Mouse (Mus musculus): Measurements from ENCODE around the gene Gzmm.
A peak's percentile ranks its signal among the peaks of the same experiment; 100 is the strongest.

Gzmm gene

GRCm38 (mm10) chr10:79680606-79681495, 8.0 kb upstream of the Gzmm start:
- DNase-seq (ENCODE audit: low read depth in 1 of 2, low spot score in 2 of 2) = no peak

DNA sequence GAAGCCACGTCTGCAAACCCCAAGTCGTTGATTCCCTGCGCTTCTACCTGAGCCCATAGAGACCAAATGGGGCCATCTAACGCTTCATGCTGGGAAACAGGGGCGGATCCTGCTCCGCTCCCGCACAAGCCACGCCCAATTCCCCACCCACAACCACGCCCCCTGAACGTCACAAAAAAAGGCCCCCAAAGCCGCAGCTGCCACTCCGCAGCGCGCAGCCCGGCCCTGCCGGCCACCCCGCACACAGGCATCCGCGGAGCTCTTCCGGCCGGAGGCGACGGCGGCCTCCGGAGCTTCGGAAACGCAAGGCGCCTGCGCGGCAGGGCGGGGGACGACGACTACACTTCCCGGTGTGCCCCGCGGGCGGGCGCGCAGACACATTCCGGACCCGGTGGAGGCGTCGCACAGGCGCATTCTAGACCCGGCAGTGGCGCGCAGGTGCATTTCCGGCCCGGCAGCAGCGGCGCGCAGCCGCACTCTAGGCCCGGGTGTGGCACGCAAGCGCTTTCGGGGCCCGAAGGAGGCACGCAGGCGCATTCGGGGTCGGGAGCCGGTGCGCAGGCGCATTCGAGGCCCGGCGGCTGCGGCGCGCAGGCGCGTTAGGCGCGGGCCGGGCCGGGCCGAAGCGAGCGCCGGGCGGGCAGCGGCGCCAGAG, 7.1 kb upstream of the Gzmm start, which contains the start of gene Cdc34:
Gene Cdc34 (plus strand): TSS at position 605 of the 655 bp plus-strand sequence.
- peak; percentile 97 to 98 for DNase-seq (ENCODE audit: low read depth in 1 of 2, low spot score in 2 of 2)

DNA sequence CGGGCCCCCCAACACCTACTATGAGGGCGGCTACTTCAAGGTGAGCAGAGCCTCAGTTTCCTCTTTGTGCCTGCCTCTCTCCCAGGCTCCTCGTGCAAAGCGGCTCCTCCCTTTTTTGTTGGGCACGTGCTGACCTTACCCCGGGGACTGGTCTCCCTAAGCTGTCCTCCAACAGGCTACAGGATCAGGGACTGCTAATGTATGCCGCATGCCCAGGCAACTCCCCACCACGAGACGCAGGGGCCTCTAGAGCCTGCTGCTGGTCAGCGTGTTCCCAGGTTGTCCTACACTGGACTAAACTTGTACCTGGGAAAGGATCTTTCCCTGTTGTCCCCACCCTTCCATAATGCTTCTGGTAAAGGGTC, 6.3 kb upstream of the Gzmm start:
- DNase-seq (ENCODE audit: low read depth in 1 of 2, low spot score in 2 of 2) = no peak

DNA sequence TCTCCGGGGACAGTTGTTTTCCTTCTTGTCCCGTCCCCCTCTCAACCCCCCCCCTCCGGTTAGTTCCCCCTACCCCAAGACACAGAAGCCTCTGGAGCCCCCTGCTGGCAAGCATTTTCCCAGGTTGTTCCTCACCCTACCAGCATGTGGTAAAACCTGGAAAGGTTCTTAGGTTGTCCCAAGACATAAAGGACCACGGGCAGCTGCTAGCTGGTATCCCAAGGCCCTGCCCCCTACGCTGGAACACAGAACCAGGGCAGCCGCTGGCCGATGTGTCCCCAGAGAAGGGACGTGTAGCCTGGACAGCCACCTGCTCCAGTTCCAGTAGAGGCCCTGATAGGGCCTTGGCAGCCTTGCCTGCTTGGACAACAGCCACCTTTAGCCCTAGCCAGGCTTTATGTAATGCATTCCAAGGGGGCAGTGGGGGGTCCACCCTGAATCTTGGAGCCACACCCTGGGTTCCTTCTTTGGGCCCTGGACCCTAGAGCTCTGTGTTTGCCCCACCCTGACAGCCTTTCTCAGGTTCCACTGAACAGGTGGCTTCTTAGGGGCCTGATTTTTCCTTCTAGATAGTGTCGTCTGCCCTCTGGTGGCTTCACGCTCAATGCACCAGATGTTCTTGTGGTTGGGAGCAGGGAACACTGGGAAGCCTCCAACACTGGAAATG, 5.8 kb upstream of the Gzmm start:
- no peak for DNase-seq (ENCODE audit: low read depth in 1 of 2, low spot score in 2 of 2)

DNA sequence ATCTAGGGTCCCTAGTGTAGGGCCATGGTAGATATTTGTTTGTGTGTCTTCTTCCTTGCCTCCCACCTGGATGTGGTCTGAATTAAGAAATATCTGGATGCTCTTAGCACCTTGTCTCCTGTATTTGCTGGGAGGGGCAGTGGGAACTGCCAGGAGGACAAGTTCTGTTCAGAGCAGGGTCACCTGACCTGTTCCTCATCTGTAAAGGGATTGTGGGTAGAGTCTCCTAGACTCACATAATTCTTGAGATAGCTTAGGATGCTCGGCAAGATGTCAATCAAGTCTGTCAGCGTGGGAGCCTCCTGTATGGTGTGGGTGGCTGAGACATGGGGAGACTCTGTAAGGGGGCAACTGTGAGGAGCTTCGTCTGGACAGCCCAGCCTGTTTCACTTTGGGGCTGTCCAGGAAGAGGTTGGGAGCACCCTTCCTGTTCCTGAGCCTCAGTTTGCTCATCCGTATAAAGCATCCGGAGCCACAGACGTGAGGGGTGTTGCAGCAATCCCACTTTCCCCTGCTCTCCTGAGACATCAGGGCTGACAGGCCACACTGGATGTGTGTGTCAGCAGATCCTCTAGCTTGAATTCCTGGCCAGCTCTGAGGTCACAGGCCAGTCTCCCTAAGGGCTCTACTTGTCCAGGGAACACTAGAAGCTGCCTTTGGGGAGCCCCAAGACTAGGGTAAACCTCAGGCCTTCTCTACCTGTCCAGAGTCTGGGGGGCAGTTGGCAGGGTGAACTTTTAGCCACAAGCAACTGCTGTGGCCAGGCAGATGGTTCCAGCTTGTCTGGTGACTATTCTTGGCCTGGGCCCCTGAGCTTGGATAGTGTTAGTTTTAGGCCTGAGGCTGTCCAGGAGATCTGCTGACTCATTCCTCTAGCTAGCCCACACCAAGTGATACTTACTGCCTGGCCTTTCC, 4.8 kb upstream of the Gzmm start:
- no peak for DNase-seq (ENCODE audit: low read depth in 1 of 2, low spot score in 2 of 2)

GRCm38 (mm10) chr10:79684770-79685600, 3.8 kb upstream of the Gzmm start:
- no peak for DNase-seq (ENCODE audit: low read depth in 1 of 2, low spot score in 2 of 2)

GRCm38 (mm10) chr10:79686219-79686618, 2.6 kb upstream of the Gzmm start:
- DNase-seq (ENCODE audit: low read depth in 1 of 2, low spot score in 2 of 2) = no peak

DNA sequence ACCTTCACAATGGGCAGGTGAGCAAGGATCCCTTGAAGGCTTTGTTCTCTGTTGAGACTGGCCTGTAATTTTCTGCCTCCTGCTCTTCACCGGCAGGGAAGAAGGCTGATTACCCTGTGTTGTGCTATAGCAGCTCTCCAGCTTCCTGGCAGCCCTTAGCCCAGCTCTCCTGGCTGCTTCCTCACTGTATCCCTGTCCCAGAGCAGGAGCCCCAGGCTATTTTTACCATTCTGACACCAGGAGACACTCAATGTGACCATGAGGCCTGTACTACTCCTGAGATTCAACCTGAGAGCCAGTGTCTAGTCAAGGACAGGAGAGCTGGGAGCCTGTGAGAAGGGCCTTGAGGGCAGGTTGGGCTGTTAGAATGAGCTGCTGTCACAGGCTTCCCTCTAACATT, 2.1 kb upstream of the Gzmm start:
- no peak for DNase-seq (ENCODE audit: low read depth in 1 of 2, low spot score in 2 of 2)

DNA sequence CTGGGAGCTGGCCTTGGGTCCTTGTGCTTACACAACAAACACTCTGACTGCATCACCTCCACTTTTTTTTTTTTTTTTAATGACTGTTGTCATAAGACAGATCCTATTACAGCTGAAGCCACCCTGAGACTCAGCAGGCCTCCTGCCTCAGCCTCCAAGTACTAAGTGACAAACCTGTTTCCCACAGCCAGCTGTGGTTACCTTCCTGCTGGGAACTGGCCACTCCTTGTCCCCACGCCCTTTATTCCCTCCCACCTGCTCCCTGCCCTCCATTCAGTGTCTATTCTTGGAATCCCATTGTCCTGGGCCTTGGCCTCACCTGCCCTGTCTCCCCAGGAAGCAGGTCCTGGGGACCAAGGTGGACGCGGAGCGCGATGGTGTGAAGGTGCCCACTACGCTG, 1.3 kb upstream of the Gzmm start:
- DNase-seq (ENCODE audit: low read depth in 1 of 2, low spot score in 2 of 2) = no peak

- DNase-seq (ENCODE audit: low read depth in 1 of 2, low spot score in 2 of 2) = no peak
Measured at GRCm38 (mm10) chr10:79689178-79689577, 358 bp downstream of the Gzmm start.

DNA sequence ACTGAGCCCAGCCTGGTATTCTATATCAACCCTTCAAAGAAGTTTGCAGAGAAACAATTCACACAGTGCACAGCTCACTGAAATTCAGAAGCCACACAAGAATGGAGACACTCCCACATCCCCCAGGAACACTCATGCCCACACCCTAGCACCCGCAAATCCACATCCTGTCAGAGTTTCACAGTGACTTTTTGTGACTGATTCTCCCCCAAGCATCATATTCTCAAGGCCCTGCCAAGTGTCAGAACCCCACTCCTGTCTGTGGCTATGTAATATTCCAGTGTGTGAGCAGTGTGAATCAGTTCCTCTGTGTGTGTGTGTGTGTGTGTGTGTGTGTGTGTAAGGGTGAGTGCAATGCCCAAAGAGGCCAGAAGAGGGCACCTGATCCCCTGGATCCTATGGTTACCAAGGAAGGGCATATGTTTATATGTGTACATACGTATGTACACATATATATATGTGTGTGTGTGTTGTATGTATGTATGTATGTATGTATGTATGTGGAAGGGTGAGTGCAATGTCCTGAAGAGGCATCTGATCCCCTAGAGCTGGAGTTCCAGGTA, 3.2 kb downstream of the Gzmm start:
- DNase-seq (ENCODE audit: low read depth in 1 of 2, low spot score in 2 of 2) = no peak

GRCm38 (mm10) chr10:79693580-79694378, 5.0 kb downstream of the Gzmm start:
- no peak for DNase-seq (ENCODE audit: low read depth in 1 of 2, low spot score in 2 of 2)

- no peak for DNase-seq (ENCODE audit: low read depth in 1 of 2, low spot score in 2 of 2)
Measured at GRCm38 (mm10) chr10:79694379-79694655, 5.5 kb downstream of the Gzmm start.

DNA sequence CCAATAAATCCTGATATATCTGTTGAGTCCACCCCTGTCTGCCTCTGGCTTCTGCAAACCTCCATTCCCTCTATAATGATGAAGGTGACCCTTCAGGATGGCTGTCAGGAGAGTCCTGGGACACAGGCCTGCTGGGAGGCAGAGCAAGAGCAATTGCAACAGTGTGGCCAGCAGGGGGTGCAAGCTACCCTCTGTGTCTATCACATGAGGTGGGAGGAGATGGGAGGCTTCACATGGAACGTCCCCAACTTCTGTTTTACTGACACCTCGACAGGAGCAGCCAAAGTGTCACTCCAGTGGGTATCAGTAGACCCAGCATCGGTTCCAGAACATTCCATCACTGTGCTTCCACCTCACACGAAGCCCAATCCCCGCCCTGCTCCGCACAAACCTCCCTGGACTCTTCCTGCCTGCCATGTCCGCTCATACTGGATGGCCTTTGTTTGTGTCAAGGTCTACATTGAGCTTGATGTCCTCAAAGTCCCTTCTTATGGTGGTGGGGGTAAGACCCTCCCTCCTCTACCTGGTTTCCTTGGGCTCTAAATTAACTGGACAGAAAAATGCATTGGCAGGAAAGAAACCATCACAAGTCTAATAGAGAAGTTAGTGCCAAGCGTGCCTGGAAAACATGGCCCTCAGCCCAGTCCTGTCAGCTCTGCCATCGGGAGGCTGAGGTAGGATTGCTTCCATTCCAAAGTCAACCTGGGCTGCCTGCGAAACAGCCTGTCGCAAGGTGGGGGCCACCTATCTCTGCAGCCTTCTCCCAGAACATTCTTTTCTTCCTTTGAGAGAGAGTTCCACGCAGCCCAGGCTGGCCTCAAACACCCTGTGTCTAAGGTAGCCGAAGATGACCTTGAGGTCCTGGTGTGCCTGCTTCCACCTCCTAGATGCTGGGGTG, 6.7 kb downstream of the Gzmm start:
- DNase-seq (ENCODE audit: low read depth in 1 of 2, low spot score in 2 of 2) = peak in 1 of 2 experiments; percentile 60

- no peak for DNase-seq (ENCODE audit: low read depth in 1 of 2, low spot score in 2 of 2)
Measured at GRCm38 (mm10) chr10:79696129-79696651, 7.4 kb downstream of the Gzmm start.

DNA sequence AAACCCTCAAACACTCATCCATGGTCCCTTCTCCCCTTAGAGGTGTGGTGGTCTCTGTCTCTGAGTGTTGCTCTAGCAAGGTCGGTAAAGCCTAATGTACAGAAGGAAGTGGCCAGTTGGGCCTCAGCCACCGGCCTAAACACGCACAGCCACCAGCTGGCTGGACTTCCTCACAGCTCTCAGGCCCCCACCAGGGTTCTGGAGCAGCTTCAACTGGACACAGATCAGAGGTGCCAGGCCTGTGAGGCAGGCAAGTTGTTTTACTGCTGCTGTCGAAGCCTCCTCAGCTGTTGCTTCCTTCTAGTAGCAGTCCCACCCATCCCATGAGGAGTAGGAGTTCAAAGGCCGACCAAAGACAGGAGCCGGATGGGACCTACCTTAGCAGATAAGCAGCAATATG, 9.1 kb downstream of the Gzmm start:
- no peak for DNase-seq (ENCODE audit: low read depth in 1 of 2, low spot score in 2 of 2)

- no peak for DNase-seq (ENCODE audit: low read depth in 1 of 2, low spot score in 2 of 2)
Measured at GRCm38 (mm10) chr10:79698459-79698858, 9.6 kb downstream of the Gzmm start.

- DNase-seq (ENCODE audit: low read depth in 1 of 2, low spot score in 2 of 2) = no peak
Measured at GRCm38 (mm10) chr10:79700676-79701075, 11.9 kb downstream of the Gzmm start.

Measured in monocyte, adult 2 months (primary cell).